Mouse (Mus musculus) hindbrain, embryonic 16.5 days (tissue): ENCODE results near the gene Tcf20. TPM values are rescaled to one million over a fixed set of nuclear protein-coding genes. Genes with fewer than 3 reads are reported as not detected.

Source experiments
- ATAC-seq: fragments of 200-750 bp; cut with Nextera tagmentation; 2 replicates; pipeline ENCODE4 v1.8.0; 2017; ENCODE audit warnings: moderate TSS enrichment, moderate library complexity
- H3K27ac ChIP-seq: fragments of 300-500 bp; sonication (generic); 2 replicates; pipeline ENCODE4 v1.5.1; 2014; ENCODE audit warnings: low read depth, mild to moderate bottlenecking, control low read depth, low read length, moderate library complexity
- H3K27me3 ChIP-seq: fragments of 300-500 bp; sonication (generic); replicated peaks from 2 replicates; pipeline ENCODE4 v1.6.1; 2014; ENCODE audit warnings: low read length; ENCODE audit not compliant: control insufficient read depth, insufficient read depth
- H3K36me3 ChIP-seq: fragments of 300-500 bp; sonication (generic); 2 replicates; pipeline ENCODE4 v1.6.1; 2014; ENCODE audit warnings: mild to moderate bottlenecking, low read length, moderate library complexity, mixed read lengths; ENCODE audit not compliant: control insufficient read depth, insufficient read depth
- H3K4me1 ChIP-seq: fragments of 300-500 bp; sonication (generic); 2 replicates; pipeline ENCODE4 v1.6.1; 2014; ENCODE audit warnings: low read depth, low read length; ENCODE audit not compliant: control insufficient read depth, insufficient read depth
- H3K4me2 ChIP-seq: fragments of 300-500 bp; sonication (generic); 2 replicates; pipeline ENCODE4 v1.6.1; 2014; ENCODE audit warnings: mild to moderate bottlenecking, low read length, control low read depth, moderate library complexity
- H3K4me3 ChIP-seq: fragments of 300-500 bp; sonication (generic); 2 replicates; pipeline ENCODE4 v1.5.1; 2014; ENCODE audit warnings: mild to moderate bottlenecking, low read length, control low read depth, moderate library complexity
- H3K9ac ChIP-seq: fragments of 300-500 bp; sonication (generic); 2 replicates; pipeline ENCODE4 v1.6.1; 2014; ENCODE audit warnings: low read depth, mild to moderate bottlenecking, control low read depth, low read length, moderate library complexity
- H3K9me3 ChIP-seq: fragments of 300-500 bp; sonication (generic); 2 replicates; pipeline ENCODE4 v1.6.1; 2014; ENCODE audit warnings: mild to moderate bottlenecking, low read length, moderate library complexity; ENCODE audit not compliant: control insufficient read depth
- WGBS: fragments of 180-500 bp; shearing (Covaris S2); extraction: QIAGEN DNeasy Blood & Tissue Kit; methylation state at CpG from one replicate; pipeline ENCODE4 v1.1.7; 2014; 5-methylcytosine and 5-hydroxymethylcytosine counted together
- polyA plus RNA-seq: library from polyadenylated mRNA; unstranded; fragments of >200 nt; fragmentation: Nextera tagmentation; extraction: Ambion mirVana; gene quantifications from 2 replicates; pipeline ENCODE4 v1.2.1, GENCODE M21; 2015

Gene Tcf20
- polyA plus RNA-seq, 1 experiment from 2014 or later: 9.3 TPM

DNA sequence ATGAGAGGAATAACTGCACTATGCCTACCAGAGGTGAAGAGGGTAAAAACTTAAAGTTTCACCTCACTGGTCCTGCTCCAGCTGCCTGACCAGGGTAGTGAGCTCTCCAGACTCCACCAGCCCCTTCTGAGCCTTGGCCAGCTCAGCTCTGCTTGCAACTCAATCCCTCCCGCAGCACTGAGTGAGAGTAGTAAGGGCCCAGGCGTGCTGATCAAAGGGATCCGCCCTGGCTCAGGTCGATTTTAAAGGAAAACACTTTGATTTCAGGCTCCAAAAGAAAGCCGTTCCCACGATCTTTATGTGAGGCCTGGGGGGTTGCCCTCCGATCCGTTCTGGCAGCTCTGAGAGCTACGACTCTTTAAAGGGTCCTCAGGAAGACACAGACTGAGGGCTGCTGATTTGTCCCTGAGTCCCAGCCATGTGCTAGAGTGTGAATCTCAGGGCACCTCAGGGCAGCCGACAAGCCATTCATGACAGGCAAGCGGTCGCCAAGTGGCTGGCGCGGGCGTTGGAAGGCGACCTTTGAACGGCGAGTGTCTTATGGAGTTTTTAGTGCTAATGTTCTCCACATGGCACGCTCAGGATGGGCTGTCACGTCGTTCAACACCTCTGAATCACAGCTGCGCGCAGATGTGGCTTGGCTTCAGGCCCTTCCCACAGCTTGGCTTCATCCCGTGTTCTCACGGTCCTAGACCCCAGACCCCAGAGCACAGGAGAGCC lies 37.5 kb upstream of the Tcf20 start:
- Histone ChIP-seq H3K4me3 (no peak overlapping the region), H3K27ac (no peak overlapping the region), H3K9me3 (no peaks in the 10 kb centered on the region), H3K9ac (no peak overlapping the region), H3K4me2 (no peak overlapping the region), H3K36me3 (no peaks in the 10 kb centered on the region), H3K4me1 (peaks cover 14% of the 10 kb centered on the region), H3K27me3 (0 out of 2 replicates have a peak, but pooled peaks cover 4% of the 10 kb centered on the region)
- WGBS: 22% methylated on average over 25 of the region's 25 CpGs
- ATAC-seq: no peak

DNA sequence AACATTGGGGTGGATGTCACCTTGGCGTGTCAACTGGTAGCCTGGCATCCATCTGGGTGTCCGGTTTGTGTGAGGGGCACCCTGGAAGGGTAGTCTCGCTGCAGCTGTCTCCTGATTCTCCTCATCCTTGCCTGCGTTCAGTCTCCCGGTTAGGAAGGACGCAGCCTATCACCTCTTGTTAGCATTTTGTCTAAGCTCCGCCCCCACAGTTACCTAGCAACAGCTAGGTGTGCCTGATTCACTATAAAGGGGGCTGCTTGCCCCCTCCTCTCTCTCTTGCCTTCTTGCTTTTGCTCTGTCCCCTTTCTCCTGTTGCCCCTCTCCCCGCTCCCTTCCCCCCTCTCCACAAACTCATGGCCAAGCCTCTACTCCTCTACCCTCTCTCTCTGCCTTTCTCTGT lies 35.3 kb upstream of the Tcf20 start:
- Histone ChIP-seq H3K36me3 (no peaks in the 10 kb centered on the region), H3K4me3 (no peak overlapping the region), H3K27me3 (0 out of 2 replicates have a peak, but pooled peaks cover 4% of the 10 kb centered on the region), H3K9ac (no peak overlapping the region), H3K4me2 (no peak overlapping the region), H3K4me1 (peaks cover 10% of the 10 kb centered on the region), H3K27ac (no peak overlapping the region), H3K9me3 (no peaks in the 10 kb centered on the region)
- no peak for ATAC-seq
- WGBS: 39% methylated on average over 8 of the region's 8 CpGs

DNA sequence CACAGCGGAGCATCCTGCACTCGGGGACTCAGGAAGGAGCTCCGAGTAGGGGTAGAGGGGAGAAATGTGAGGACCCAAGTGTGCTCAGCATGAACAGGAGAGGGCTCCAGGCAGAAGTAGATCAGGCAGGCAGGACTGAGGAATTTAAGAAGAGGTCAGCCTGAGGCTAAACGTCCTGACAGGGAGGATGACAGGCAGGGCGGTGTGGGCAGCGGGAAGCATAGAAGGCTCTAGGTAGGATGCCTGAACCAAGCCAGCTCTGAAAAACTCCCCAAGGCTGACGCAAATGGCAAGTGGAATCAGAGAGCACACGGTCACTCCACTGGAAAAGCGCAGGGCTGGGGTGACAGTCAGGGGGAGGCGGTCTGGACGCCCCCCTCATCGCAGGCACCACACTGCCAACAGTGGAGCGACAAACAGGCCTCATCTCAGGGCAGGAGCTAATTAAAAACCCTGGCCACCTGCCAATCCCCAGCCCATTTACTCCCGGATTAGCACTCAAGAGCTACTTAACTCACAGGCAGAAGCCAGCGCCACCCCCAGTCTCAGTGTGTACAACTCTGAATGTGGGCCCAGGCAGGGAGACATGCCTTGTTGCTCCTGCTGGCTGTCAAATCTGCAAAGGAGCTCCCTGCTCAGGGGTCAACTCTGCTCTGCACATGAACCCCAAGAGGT lies 23.5 kb upstream of the Tcf20 start:
- H3K27me3 ChIP-seq: peaks cover 2% of the 10 kb centered on the region; the same call in 1 of the 2 replicates
- no peak overlapping the region for H3K4me3 ChIP-seq
- no peak overlapping the region for H3K27ac ChIP-seq
- no peak overlapping the region for H3K4me2 ChIP-seq
- H3K9ac ChIP-seq: no peak overlapping the region
- no peaks in the 10 kb centered on the region for H3K36me3 ChIP-seq
- peak; percentile 86 for ATAC-seq
- 10% methylated on average over 15 of the region's 15 CpGs for WGBS
- H3K9me3 ChIP-seq: no peaks in the 10 kb centered on the region
- peaks cover 22% of the 10 kb centered on the region for H3K4me1 ChIP-seq

DNA sequence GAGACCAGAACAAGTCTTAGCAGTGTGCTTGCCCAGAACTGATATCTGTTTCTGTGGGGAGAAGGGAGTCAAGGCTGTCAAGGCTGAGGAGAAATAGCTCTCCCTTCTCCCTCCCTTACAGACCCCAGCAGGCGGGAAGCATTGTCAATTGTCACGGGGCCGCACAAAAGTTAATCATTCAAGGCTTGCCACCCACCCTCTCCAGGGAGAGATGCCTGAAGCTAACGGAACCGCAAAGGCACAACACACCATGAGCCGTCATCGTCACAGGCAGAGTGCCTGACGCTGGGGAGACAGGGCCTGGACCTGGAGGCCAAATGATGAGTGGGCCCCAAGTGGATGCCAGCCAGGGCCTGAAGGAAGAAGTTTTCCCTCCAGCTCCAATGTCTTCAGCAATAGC lies 22.8 kb upstream of the Tcf20 start:
- Histone ChIP-seq H3K4me1 (peaks cover 22% of the 10 kb centered on the region), H3K4me3 (no peak overlapping the region), H3K9me3 (no peaks in the 10 kb centered on the region), H3K27me3 (peaks cover 2% of the 10 kb centered on the region; the same call in 1 of the 2 replicates), H3K27ac (no peak overlapping the region), H3K9ac (0 out of 2 replicates have a peak overlapping the region, but pooled peaks have one; percentile 15), H3K36me3 (no peaks in the 10 kb centered on the region), H3K4me2 (no peak overlapping the region)
- 7% methylated on average over 8 of the region's 8 CpGs for WGBS
- no peak for ATAC-seq

DNA sequence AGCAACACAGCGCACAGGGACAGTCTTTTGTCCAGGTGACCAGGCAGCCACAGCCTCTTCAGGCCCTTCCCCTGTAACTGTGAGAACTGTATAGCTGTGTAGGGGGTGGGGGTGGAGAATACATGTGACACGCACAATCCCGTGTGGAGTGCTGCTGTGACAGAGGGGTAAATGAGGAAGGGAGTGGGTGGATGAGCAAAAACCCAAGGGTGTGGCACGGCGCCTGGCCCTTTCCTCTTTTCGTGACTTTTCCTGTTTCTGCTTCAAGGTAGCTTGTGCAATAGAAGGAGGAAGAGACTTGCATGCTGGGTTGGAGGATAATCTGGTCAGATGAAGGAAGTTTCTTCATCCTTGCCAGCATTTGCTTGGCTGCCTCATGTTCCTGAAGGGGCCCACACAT lies 21.9 kb upstream of the Tcf20 start:
- Histone ChIP-seq H3K27me3 (no peaks in the 10 kb centered on the region; the same call in 1 of the 2 replicates), H3K9me3 (no peaks in the 10 kb centered on the region), H3K36me3 (no peaks in the 10 kb centered on the region), H3K4me3 (no peak overlapping the region), H3K27ac (no peak overlapping the region), H3K4me2 (no peak overlapping the region), H3K4me1 (peaks cover 22% of the 10 kb centered on the region), H3K9ac (no peak overlapping the region)
- no peak for ATAC-seq
- WGBS: 85% methylated on average over 6 of the region's 6 CpGs

DNA sequence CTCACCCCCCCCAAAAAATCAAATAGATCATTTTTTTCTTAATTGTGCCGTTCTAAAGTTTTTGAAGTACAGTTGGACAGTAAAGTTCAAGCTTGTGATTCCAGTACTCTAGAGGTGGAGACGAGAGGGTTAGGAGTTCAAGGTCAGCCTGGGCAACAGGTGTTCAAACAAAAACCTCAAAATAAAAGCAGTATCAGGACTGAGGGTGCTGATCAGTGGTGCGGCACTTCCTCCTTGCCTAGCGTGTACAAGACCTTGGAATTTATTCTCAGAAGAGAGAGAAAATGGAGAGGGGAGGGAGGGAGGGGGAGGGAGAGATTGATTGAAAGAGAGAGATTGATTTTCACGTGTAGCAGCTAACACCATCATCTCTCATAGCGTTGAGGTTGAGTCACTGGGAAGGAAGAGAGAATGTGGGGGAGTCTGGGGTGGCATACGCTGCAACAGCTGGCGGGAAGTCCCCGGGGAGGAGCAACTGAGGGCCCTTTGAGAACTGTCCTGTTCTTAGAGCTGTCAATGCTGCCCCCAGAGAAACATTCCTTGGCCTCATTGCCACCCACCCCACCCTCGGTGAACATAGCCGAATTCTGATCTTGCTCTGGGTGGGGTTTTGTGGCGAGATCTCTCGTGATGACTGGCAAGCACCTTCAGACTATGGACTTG lies 21.2 kb upstream of the Tcf20 start:
- no peak for ATAC-seq
- H3K36me3 ChIP-seq: no peaks in the 10 kb centered on the region
- peaks cover 22% of the 10 kb centered on the region for H3K4me1 ChIP-seq
- H3K9me3 ChIP-seq: no peaks in the 10 kb centered on the region
- WGBS: 71% methylated on average over 13 of the region's 13 CpGs
- H3K27ac ChIP-seq: no peak overlapping the region
- no peak overlapping the region for H3K4me2 ChIP-seq
- H3K27me3 ChIP-seq: no peaks in the 10 kb centered on the region; the same call in 1 of the 2 replicates
- H3K4me3 ChIP-seq: no peak overlapping the region
- H3K9ac ChIP-seq: no peak overlapping the region

DNA sequence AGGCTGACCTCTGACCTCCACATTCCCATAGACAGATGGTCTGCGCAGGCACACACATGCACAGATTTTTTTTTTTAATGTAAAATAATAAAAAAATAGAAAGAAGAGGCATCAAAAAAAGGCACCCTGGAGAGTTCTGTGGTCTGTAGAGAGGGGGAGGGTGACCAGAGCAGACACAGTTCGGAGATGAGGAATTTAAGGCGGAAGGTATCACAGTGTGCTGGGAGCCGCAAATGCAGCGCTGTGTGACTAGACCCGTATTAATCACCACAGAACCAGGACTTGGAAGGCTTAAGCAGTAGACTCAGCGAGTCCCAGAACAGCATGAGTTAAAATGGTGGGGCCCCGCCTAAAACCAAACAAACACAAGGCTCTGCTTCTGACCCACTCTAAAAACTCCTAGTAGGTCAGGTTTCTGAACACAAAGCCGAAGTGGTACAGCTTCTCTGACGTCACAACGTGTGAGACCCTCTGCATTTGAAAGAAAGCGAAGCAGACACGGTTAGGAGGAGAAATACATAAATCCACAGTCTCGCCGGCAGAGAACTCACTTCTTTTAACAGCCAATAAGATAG lies 19.8 kb upstream of the Tcf20 start:
- H3K27ac ChIP-seq: no peak overlapping the region
- 50% methylated on average over 15 of the region's 15 CpGs for WGBS

DNA sequence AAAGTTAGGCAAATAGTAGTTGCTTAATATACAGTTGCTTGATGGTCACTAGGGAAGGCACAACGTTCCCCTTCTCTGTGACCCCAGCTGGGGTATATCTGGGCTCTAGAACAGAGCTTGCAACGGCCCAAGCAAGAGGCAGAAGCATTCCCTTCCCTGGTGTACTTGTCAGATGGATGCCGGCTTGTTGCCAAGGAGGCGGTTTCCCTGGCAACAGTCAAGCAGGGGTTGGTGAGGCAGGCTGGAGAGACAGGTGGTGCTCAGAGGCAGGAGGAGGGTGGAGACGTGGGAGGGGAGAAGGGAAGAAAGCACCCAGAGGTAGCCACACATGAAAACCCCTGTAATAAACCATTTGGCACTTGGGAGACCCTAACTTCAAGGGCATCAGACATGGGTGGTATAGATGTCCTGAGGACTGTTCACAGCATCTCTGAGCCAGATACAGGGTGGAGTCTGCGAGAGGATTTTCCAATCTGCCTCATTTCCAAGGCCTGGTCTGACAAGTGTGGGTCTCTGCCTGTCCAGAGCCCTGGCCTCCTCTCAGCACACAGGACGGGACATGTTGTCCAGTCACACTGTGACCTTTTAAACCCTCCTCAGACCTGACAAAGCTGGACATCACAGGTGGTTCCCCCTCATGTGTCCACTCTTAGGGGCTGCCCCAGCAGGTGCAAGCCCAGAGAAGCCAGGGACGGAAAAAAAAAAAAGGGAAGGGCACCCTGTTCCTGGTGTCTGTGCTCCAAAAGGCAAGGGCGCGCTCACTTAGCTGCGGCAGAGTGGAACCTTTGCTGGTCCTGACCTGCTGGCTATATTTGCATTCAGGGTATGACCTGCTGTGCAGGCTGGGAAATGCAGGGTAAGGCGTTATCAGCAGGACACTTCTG lies 15.2 kb upstream of the Tcf20 start:
- ATAC-seq: peak; percentile 91
- peak overlapping the region; percentile 19; the same call in 1 of the 2 replicates for H3K27ac ChIP-seq
- H3K9me3 ChIP-seq: no peaks in the 10 kb centered on the region
- WGBS: 26% methylated on average over 12 of the region's 12 CpGs
- H3K9ac ChIP-seq: no peak overlapping the region
- H3K4me1 ChIP-seq: peaks cover 22% of the 10 kb centered on the region
- no peak overlapping the region for H3K4me2 ChIP-seq
- H3K4me3 ChIP-seq: no peak overlapping the region
- H3K36me3 ChIP-seq: no peaks in the 10 kb centered on the region
- no peaks in the 10 kb centered on the region for H3K27me3 ChIP-seq

More for the DNA sequence above, 19.8 kb upstream of the Tcf20 start:
- peaks cover 31% of the 10 kb centered on the region for H3K4me1 ChIP-seq
- no peaks in the 10 kb centered on the region for H3K36me3 ChIP-seq
- no peak overlapping the region for H3K4me3 ChIP-seq
- H3K4me2 ChIP-seq: no peak overlapping the region
- H3K27me3 ChIP-seq: no peaks in the 10 kb centered on the region; the same call in 1 of the 2 replicates
- ATAC-seq: no peak
- H3K9me3 ChIP-seq: no peaks in the 10 kb centered on the region
- no peak overlapping the region for H3K9ac ChIP-seq
